Mouse (Mus musculus) thymus, adult 2 months (tissue): Measurements from ENCODE around the gene Ephx1. TPM values are rescaled to one million over a fixed set of nuclear protein-coding genes. Genes with fewer than 3 reads are reported as not detected.

Experiments
- DNase-seq: peaks from one replicate; pipeline ENCODE4 v3.0.0; 2021
- H3K27ac ChIP-seq: fragments of 200-500 bp; 2 replicates; pipeline ENCODE4 v1.5.1; 2012; ENCODE audit warnings: low read length, control low read depth; ENCODE audit not compliant: control insufficient read depth, insufficient read depth
- H3K27me3 ChIP-seq: fragments of 200-500 bp; 2 replicates; pipeline ENCODE4 v1.6.1; 2012; ENCODE audit warnings: mild to moderate bottlenecking, low read length, moderate library complexity, mixed read lengths; ENCODE audit not compliant: control insufficient read depth, insufficient read depth
- H3K36me3 ChIP-seq: fragments of 200-500 bp; 2 replicates; pipeline ENCODE4 v1.6.1; 2012; ENCODE audit warnings: mild to moderate bottlenecking, low read length, moderate library complexity; ENCODE audit not compliant: control insufficient read depth, insufficient read depth
- H3K4me1 ChIP-seq: fragments of 200-500 bp; replicated peaks from 2 replicates; pipeline ENCODE4 v1.6.1; 2012; ENCODE audit warnings: low read length; ENCODE audit not compliant: control insufficient read depth, insufficient read depth
- H3K4me3 ChIP-seq: fragments of 200-500 bp; 2 replicates; pipeline ENCODE4 v1.5.1; 2012; ENCODE audit warnings: mild to moderate bottlenecking, low read length, control low read depth, moderate library complexity; ENCODE audit not compliant: control insufficient read depth, insufficient read depth
- CTCF ChIP-seq: fragments of 200-500 bp; IDR thresholded peaks from 2 replicates; pipeline ENCODE4 v1.5.1; 2012; ENCODE audit warnings: mild to moderate bottlenecking, control low read depth, low read length, moderate library complexity, borderline replicate concordance; ENCODE audit not compliant: control insufficient read depth, poor library complexity, insufficient read depth; ENCODE audit errors: extremely low read depth
- POLR2A ChIP-seq: fragments of 200-500 bp; IDR thresholded peaks from 2 replicates; pipeline ENCODE4 v1.6.1; 2012; ENCODE audit warnings: mild to moderate bottlenecking, low read length, control low read depth, moderate library complexity; ENCODE audit not compliant: control insufficient read depth, poor library complexity, insufficient read depth; ENCODE audit errors: extremely low read depth
- WGBS: fragments of 180-500 bp; shearing (Covaris S2); methylation state at CpG from one replicate; pipeline ENCODE4 v1.1.7; 2018; 5-methylcytosine and 5-hydroxymethylcytosine counted together
- polyA plus RNA-seq: library from polyadenylated mRNA; depleted of rRNA; stranded (reverse); fragments of >200 nt; gene quantifications from 2 replicates; pipeline ENCODE4 v1.2.3, GENCODE M21; 2012; rRNA removed

Gene Ephx1
- 33.2 and 39.3 TPM in 2 replicates for polyA plus RNA-seq

DNA sequence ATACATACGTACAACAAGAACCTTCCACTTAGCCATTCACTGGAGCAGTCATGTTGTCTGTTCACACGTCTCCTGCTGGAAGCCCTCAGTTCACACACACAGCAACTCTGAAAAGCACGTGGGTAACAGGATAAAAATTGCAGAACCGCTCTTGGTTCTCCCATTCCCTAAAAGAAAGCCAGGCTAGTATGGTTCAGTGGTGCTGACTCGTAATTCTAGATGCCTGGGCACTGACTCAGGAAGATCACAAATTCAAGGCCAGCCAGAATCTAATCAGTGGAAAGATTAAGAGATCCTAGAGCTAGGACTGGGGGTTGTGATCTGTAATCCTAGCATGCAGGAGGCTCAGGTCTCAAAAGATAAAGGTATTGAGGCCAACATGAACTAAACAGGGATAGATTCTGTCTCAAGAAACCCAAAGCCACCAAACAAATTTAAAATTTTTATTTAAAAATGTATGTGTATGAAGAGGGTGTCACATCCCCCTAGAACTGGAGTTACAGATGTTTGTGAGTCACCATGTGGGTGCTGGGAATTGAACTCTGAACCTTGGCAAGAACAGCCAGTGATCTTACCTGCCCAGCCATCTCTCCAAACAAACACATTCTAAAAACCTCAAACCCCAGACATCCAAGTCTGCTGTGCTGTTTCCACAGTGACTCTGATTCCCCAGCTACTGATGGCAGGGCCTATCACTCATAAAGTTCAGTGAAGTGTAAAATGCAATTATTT, at the start of gene Ephx1:
Gene Ephx1 (minus strand): TSS at position 149 of the 732 bp plus-strand sequence.
- Histone ChIP-seq H3K27ac (no peak within 1 kb of the TSS), H3K36me3 (no peaks in the 10 kb centered on the region), H3K27me3 (no peaks in the 10 kb centered on the region), H3K4me1 (peaks cover 10% of the 10 kb centered on the region), H3K4me3 (no peak within 1 kb of the TSS)
- no peak for DNase-seq
- WGBS: 83% methylated on average over 5 of the region's 5 CpGs
- TF ChIP-seq CTCF (no peak), POLR2A (no peak)

DNA sequence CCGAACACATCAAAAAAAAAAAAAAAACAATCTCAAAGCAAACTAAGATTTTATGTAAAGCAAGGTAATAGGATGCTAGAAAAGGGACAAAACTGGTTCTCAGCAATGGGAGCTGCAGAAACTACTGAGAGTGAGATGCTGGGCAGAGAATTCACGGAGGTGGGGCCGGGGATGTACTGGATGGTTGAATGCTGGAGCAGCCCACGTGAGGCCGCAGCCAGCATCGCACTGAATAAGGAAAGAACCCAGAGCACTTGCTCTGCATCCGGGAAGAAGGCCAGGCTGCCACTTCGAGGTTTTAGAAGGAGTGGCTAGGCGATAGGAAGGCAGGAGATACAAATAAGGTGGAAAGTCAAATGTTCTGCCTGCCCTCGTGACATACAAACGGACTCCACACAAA, 49.0 kb upstream of the Ephx1 start:
- 77% methylated on average over 11 of the region's 11 CpGs for WGBS

DNA sequence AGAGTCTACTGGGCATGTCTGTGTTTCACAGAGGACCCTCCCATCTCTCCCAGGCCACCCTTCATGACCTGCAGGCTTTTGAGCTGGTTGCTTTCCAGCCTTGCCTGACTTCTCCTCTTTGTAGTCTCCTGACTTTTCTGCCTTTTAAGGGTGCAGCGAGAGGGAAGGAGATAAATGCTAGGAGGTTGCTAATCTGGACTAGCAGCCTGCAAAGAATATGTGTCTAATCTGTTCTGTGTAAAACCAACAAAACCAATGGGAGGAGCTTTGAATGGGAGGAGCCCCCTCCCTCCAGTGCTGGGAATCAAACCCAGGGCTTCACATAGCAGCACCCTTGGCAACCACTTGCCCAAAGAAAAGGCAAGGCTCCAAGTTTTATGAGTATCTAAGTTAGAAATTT, 47.6 kb upstream of the Ephx1 start:
- 83% methylated on average over 1 of the region's 1 CpGs for WGBS
- no peaks in the 10 kb centered on the region for H3K27me3 ChIP-seq
- H3K4me3 ChIP-seq: no peak overlapping the region
- TF ChIP-seq CTCF: no peak
- TF ChIP-seq POLR2A: no peak
- no peaks in the 10 kb centered on the region for H3K36me3 ChIP-seq
- no peak overlapping the region for H3K27ac ChIP-seq
- DNase-seq: no peak
- H3K4me1 ChIP-seq: no peaks in the 10 kb centered on the region

More for the DNA sequence above, 49.0 kb upstream of the Ephx1 start:
- no peak overlapping the region for H3K4me3 ChIP-seq
- TF ChIP-seq POLR2A (no peak), CTCF (no peak)
- no peak for DNase-seq
- H3K36me3 ChIP-seq: no peaks in the 10 kb centered on the region
- no peaks in the 10 kb centered on the region for H3K4me1 ChIP-seq
- H3K27ac ChIP-seq: no peak overlapping the region
- no peaks in the 10 kb centered on the region for H3K27me3 ChIP-seq

GRCm38 (mm10) chr1:181064648-181065047, 43.9 kb upstream of the Ephx1 start:
- Histone ChIP-seq H3K4me1 (no peaks in the 10 kb centered on the region), H3K27me3 (no peaks in the 10 kb centered on the region), H3K4me3 (no peak overlapping the region), H3K36me3 (no peaks in the 10 kb centered on the region), H3K27ac (no peak overlapping the region)
- TF ChIP-seq CTCF (no peak), POLR2A (no peak)
- DNase-seq: no peak
- 85% methylated on average over 6 of the region's 6 CpGs for WGBS

- Histone ChIP-seq H3K27me3 (no peaks in the 10 kb centered on the region), H3K27ac (no peak overlapping the region), H3K36me3 (no peaks in the 10 kb centered on the region), H3K4me3 (no peak overlapping the region), H3K4me1 (no peaks in the 10 kb centered on the region)
- TF ChIP-seq POLR2A (no peak), CTCF (no peak)
- WGBS: 84% methylated on average over 2 of the region's 2 CpGs
- no peak for DNase-seq
These were observed 43.3 kb upstream of the Ephx1 start for GRCm38 (mm10) chr1:181063991-181064390.

- Histone ChIP-seq H3K4me1 (no peaks in the 10 kb centered on the region), H3K4me3 (no peak overlapping the region), H3K36me3 (no peaks in the 10 kb centered on the region), H3K27ac (no peak overlapping the region), H3K27me3 (no peaks in the 10 kb centered on the region)
- WGBS: 84% methylated on average over 3 of the region's 3 CpGs
- no peak for DNase-seq
- no peak for TF ChIP-seq POLR2A
- TF ChIP-seq CTCF: no peak
These were observed 41.2 kb upstream of the Ephx1 start for GRCm38 (mm10) chr1:181061784-181062485.
